Mouse (Mus musculus) CD8-positive naive resting alpha-beta T cell, adult 57 days (primary cell): ENCODE measurements around the gene Grpel1. TPM values are rescaled to one million over a fixed set of nuclear protein-coding genes. Genes with fewer than 3 reads are reported as not detected.

Experiments used
- total RNA-seq: library from RNA; stranded (reverse); gene quantifications from one replicate; pipeline ENCODE4 v1.2.4, GENCODE M21; 2023

The Grpel1 gene
- 22.1 TPM for total RNA-seq

GRCm38 (mm10) chr5:36464709-36465661 lies at the start of gene Grpel1:
Grpel1 (plus strand) TSS chr5:36464998.

DNA sequence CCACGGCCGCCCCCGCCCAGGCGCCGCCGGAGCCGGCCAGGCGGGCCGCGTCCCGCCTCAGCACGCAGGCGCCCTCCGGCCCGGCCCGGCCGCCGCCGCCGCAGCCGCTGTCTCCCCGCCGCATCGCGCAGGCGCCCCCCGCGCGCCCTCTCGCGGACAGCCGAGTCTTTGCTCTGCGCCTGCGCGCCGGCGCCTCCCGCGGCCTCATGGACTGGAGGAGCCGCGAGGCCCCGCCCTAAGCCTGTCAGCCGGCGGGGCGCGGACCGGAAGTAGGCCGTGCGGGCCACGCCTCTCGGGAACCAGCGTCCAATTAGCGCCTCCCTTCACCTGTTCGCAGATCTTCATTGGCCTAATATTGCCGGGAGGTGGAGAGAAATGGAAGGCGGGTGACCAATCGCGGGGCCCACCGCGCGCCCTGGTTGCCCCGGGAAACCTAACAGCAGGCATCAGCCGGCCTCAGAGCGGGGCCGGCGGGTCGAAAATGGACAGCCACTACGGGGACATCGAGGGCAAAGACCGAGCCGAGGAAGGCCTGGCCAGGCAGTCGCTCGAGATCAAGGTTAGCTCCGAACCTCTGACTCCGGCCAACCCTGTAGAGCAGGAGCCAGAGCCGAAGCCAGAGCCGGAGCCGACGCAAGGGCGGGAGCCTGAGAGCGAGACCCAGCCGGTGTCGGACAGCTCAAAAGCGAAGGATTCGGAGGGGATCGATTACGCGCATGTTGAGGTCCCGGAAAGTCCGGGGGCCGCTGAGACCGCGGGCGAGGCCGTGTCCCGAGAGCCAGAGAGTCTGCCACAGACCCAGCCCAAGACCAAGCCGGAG lies 19.6 kb downstream of the Grpel1 start, which contains the start of the genes Tada2b and Ccdc96:
Tada2b (minus strand) TSS at position 115 of the 820 bp plus-strand sequence.
Ccdc96 (plus strand) TSS at position 418 of the 820 bp plus-strand sequence.

Other genes starting within 250 kb of the Grpel1 start
- gene Sorcs2, start 66.9 kb upstream of the Grpel1 start, total RNA-seq, result 3.9 TPM
- 21.2 TPM for gene Tada2b, start 19.3 kb downstream of the Grpel1 start, total RNA-seq
- gene Ccdc96, start 19.6 kb downstream of the Grpel1 start, total RNA-seq, result 0.37 TPM
- gene Tbc1d14, start 128.3 kb downstream of the Grpel1 start, total RNA-seq, result 68.2 TPM
- 33.3 TPM for gene D5Ertd579e, start 231.0 kb downstream of the Grpel1 start, total RNA-seq